Mouse (Mus musculus): Measurements from ENCODE around the gene Dcst1. TPM values are rescaled to one million over a fixed set of nuclear protein-coding genes. Genes with fewer than 3 reads are reported as not detected.

The Dcst1 gene
- polyA plus RNA-seq, 1 experiment = 74.5 TPM

- H3K27me3 ChIP-seq (ENCODE audit: control insufficient read depth, insufficient read depth, low read length) = no peaks in the 10 kb centered on the region
- H3K4me3 ChIP-seq (ENCODE audit: control insufficient read depth, low read depth, low read length) = peak overlapping the region; percentile 66
- no peaks in the 10 kb centered on the region for H3K36me3 ChIP-seq (ENCODE audit: control insufficient read depth, insufficient read depth, low read length)
- no peak overlapping the region for H3K27ac ChIP-seq (ENCODE audit: control insufficient read depth, insufficient read depth, low read depth, low read length)
- H3K4me1 ChIP-seq (ENCODE audit: control insufficient read depth, insufficient read depth, low read length) = peaks cover 52% of the 10 kb centered on the region
- no peak for TF ChIP-seq CTCF (IDR thresholded peaks at IDR 0.05; ENCODE audit: control insufficient read depth, insufficient read depth, insufficient replicate concordance, low read depth, low read length)
- TF ChIP-seq POLR2A (IDR thresholded peaks at IDR 0.05; ENCODE audit: control insufficient read depth, low read depth, low read length) = no peak
Measured at GRCm38 (mm10) chr3:89315930-89316831, 48.9 kb downstream of the Dcst1 start.

DNA sequence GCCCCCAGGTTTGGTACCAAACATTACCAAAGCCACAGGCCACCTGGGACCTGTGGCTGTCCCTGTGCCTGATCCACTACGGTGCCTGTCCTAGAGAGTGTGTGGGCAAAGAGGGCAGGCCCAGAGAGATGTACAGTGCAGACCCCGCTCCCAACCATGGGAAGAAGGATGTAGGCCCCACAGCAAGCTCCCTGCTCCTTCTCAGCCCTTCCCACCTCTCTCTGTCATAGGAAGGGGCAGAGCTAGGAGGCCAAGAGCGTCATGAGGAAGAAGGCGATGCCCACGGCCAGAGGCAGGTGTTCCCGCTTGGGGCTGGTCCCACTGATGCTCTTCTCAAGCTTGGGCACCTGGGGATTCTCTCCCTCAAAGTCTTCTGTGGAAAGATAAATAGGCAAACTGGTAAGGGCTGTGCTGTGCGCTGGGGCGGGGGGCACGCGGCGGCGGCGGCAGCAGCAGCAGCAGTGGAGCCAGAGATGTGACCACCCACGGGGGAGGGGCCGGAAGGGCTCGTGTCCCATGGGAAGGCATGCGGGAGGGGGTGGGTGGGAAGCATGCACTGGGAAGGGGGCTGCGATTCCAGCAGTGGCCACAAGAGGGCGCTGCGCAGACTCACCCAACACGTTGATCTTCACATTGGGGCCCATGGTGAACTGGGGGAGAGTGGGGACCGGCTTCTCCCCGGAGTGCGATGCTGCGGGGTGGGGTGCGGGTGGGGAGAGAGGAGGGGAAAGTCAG lies 49.7 kb downstream of the Dcst1 start:
- Histone ChIP-seq H3K27me3 (ENCODE audit: control insufficient read depth, insufficient read depth, low read length) (no peaks in the 10 kb centered on the region), H3K4me3 (ENCODE audit: control insufficient read depth, low read depth, low read length) (no peak overlapping the region; the same call in 1 of the 2 replicates), H3K4me1 (ENCODE audit: control insufficient read depth, insufficient read depth, low read length) (peaks cover 44% of the 10 kb centered on the region), H3K36me3 (ENCODE audit: control insufficient read depth, insufficient read depth, low read length) (no peaks in the 10 kb centered on the region), H3K27ac (ENCODE audit: control insufficient read depth, insufficient read depth, low read depth, low read length) (no peak overlapping the region)
- TF ChIP-seq CTCF (IDR thresholded peaks at IDR 0.05; ENCODE audit: control insufficient read depth, insufficient read depth, insufficient replicate concordance, low read depth, low read length) (peak; percentile 99), POLR2A (IDR thresholded peaks at IDR 0.05; ENCODE audit: control insufficient read depth, low read depth, low read length) (no peak)

- H3K4me3 ChIP-seq (ENCODE audit: control insufficient read depth, low read depth, low read length) = no peak overlapping the region
- TF ChIP-seq CTCF (IDR thresholded peaks at IDR 0.05; ENCODE audit: control insufficient read depth, insufficient read depth, insufficient replicate concordance, low read depth, low read length) (no peak), POLR2A (IDR thresholded peaks at IDR 0.05; ENCODE audit: control insufficient read depth, low read depth, low read length) (no peak)
- no peak overlapping the region for H3K27ac ChIP-seq (ENCODE audit: control insufficient read depth, insufficient read depth, low read depth, low read length)
- H3K36me3 ChIP-seq (ENCODE audit: control insufficient read depth, insufficient read depth, low read length) = no peaks in the 10 kb centered on the region
- H3K27me3 ChIP-seq (ENCODE audit: control insufficient read depth, insufficient read depth, low read length) = no peaks in the 10 kb centered on the region
- peaks cover 38% of the 10 kb centered on the region for H3K4me1 ChIP-seq (ENCODE audit: control insufficient read depth, insufficient read depth, low read length)
Measured at GRCm38 (mm10) chr3:89314791-89315190, 50.3 kb downstream of the Dcst1 start.

DNA sequence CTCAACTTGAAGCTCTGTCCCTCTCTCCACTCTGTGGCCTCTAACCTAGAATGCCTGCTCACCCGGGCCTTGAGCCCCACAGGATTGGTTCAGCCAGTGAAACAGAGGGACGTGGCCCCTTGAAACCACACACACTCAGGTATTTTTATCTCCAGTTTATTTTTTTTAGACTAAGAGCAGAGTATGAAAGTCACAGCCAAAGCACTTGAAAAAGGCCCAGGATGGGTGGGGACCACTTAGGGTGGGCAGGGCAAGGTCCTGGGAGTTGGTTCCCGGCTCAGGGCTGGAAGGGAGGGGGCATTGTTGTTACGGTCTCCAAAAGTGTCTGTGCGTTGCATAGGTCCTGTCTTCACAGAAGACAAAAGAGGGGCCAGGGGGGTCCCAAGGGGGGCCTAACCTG lies 50.7 kb downstream of the Dcst1 start:
- no peak for TF ChIP-seq CTCF (IDR thresholded peaks at IDR 0.05; ENCODE audit: control insufficient read depth, insufficient read depth, insufficient replicate concordance, low read depth, low read length)
- TF ChIP-seq POLR2A (IDR thresholded peaks at IDR 0.05; ENCODE audit: control insufficient read depth, low read depth, low read length) = no peak
- no peak overlapping the region for H3K27ac ChIP-seq (ENCODE audit: control insufficient read depth, insufficient read depth, low read depth, low read length)
- no peaks in the 10 kb centered on the region for H3K36me3 ChIP-seq (ENCODE audit: control insufficient read depth, insufficient read depth, low read length)
- H3K4me1 ChIP-seq (ENCODE audit: control insufficient read depth, insufficient read depth, low read length) = peaks cover 37% of the 10 kb centered on the region
- H3K4me3 ChIP-seq (ENCODE audit: control insufficient read depth, low read depth, low read length) = no peak overlapping the region
- H3K27me3 ChIP-seq (ENCODE audit: control insufficient read depth, insufficient read depth, low read length) = no peaks in the 10 kb centered on the region

- Histone ChIP-seq H3K4me3 (ENCODE audit: control insufficient read depth, low read depth, low read length) (no peak overlapping the region), H3K27me3 (ENCODE audit: control insufficient read depth, insufficient read depth, low read length) (no peaks in the 10 kb centered on the region), H3K4me1 (ENCODE audit: control insufficient read depth, insufficient read depth, low read length) (peaks cover 2% of the 10 kb centered on the region; the same call in 1 of the 2 replicates), H3K36me3 (ENCODE audit: control insufficient read depth, insufficient read depth, low read length) (no peaks in the 10 kb centered on the region), H3K27ac (ENCODE audit: control insufficient read depth, insufficient read depth, low read depth, low read length) (no peak overlapping the region)
- TF ChIP-seq POLR2A (IDR thresholded peaks at IDR 0.05; ENCODE audit: control insufficient read depth, low read depth, low read length) (no peak), CTCF (IDR thresholded peaks at IDR 0.05; ENCODE audit: control insufficient read depth, insufficient read depth, insufficient replicate concordance, low read depth, low read length) (peak; percentile 77; the same call in 1 of the 2 replicates)
Measured at GRCm38 (mm10) chr3:89308089-89308488, 57.0 kb downstream of the Dcst1 start.

DNA sequence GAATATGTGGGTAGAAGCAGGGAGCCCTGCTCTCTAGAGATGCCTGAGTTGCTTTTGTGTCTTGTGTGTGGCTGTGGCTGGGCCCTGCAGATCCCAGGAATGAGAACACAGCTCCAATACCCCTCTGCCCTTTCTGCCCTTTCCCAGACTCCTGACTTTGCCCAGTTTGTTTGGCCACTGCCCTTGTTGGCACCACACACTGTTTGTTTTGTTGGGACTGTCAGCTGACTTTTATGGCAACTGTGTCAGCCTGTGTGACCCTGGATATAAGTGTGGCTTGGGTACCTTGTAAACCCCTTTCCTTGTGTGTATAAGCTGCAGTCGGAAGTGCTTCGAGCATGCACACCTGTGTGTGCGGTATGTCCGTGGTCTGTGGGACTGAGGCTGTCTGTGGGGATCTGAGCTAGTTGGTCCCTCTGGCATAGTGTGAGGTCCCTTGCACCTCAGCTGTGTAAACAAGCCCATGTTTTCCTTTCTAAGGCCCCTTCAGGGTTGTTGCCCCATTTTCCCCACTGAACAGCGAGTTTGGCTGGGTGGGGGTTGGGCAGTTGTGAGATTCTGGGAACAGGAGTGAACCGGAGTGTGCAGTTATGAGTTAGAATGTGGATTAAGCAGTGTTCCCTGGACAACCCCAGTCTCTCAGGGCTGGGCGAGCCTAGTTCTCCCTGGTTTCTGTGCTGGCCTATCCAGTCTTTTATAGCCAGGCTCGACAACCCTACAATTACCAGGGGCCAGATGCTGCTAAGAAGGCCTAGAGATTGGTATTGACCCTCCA lies 59.3 kb downstream of the Dcst1 start:
- H3K4me3 ChIP-seq (ENCODE audit: control insufficient read depth, low read depth, low read length) = no peak overlapping the region
- no peak overlapping the region for H3K27ac ChIP-seq (ENCODE audit: control insufficient read depth, insufficient read depth, low read depth, low read length)
- TF ChIP-seq POLR2A (IDR thresholded peaks at IDR 0.05; ENCODE audit: control insufficient read depth, low read depth, low read length) = no peak
- no peak for TF ChIP-seq CTCF (IDR thresholded peaks at IDR 0.05; ENCODE audit: control insufficient read depth, insufficient read depth, insufficient replicate concordance, low read depth, low read length)
- peaks cover 2% of the 10 kb centered on the region; the same call in 1 of the 2 replicates for H3K4me1 ChIP-seq (ENCODE audit: control insufficient read depth, insufficient read depth, low read length)
- no peaks in the 10 kb centered on the region for H3K27me3 ChIP-seq (ENCODE audit: control insufficient read depth, insufficient read depth, low read length)
- H3K36me3 ChIP-seq (ENCODE audit: control insufficient read depth, insufficient read depth, low read length) = no peaks in the 10 kb centered on the region
